Mouse (Mus musculus): ENCODE data around the gene Lrrc63. TPM values are rescaled to one million over a fixed set of nuclear protein-coding genes. Genes with fewer than 3 reads are reported as not detected.

Lrrc63 gene
- polyA plus RNA-seq, 1 experiment from 2014 or later = 0.08 TPM

- DNase-seq (ENCODE audit: low spot score, missing footprints) (no peak), ATAC-seq (ENCODE audit: low FRiP score) (no peak)
- no peak overlapping the region for H3K9ac ChIP-seq (ENCODE audit: low read length)
- no peaks in the 10 kb centered on the region for H3K4me1 ChIP-seq (ENCODE audit: control insufficient read depth, insufficient read depth, low read length)
- H3K4me2 ChIP-seq = no peak overlapping the region
- H3K36me3 ChIP-seq (ENCODE audit: control insufficient read depth, insufficient read depth, low read length) = no peaks in the 10 kb centered on the region
- WGBS = 79% methylated on average over 6 of the region's 6 CpGs
- no peak overlapping the region for H3K4me3 ChIP-seq (ENCODE audit: low read depth, low read length)
- H3K9me3 ChIP-seq (ENCODE audit: control insufficient read depth, low read length) = no peaks in the 10 kb centered on the region
- no peak overlapping the region for H3K27ac ChIP-seq (ENCODE audit: low read depth, low read length)
- no peaks in the 10 kb centered on the region for H3K27me3 ChIP-seq (ENCODE audit: control insufficient read depth, insufficient read depth, low read length)
Measured at GRCm38 (mm10) chr14:75077946-75078345, 52.7 kb downstream of the Lrrc63 start.

GRCm38 (mm10) chr14:75075299-75076180 lies 55.1 kb downstream of the Lrrc63 start:
- Histone ChIP-seq H3K27me3 (ENCODE audit: control insufficient read depth, insufficient read depth, low read length) (no peaks in the 10 kb centered on the region), H3K36me3 (ENCODE audit: control insufficient read depth, insufficient read depth, low read length) (no peaks in the 10 kb centered on the region), H3K9me3 (ENCODE audit: control insufficient read depth, low read length) (no peaks in the 10 kb centered on the region), H3K27ac (ENCODE audit: low read depth, low read length) (no peak overlapping the region), H3K9ac (ENCODE audit: low read length) (no peak overlapping the region), H3K4me3 (ENCODE audit: low read depth, low read length) (no peak overlapping the region), H3K4me1 (ENCODE audit: control insufficient read depth, insufficient read depth, low read length) (no peaks in the 10 kb centered on the region), H3K4me2 (no peak overlapping the region)
- WGBS = 77% methylated on average over 10 of the region's 10 CpGs
- DNase-seq (ENCODE audit: low spot score, missing footprints) (no peak), ATAC-seq (ENCODE audit: low FRiP score) (no peak)

- no peak overlapping the region for H3K9ac ChIP-seq (ENCODE audit: low read length)
- WGBS = 90% methylated on average over 15 of the region's 15 CpGs
- no peaks in the 10 kb centered on the region for H3K27me3 ChIP-seq (ENCODE audit: control insufficient read depth, insufficient read depth, low read length)
- H3K4me1 ChIP-seq (ENCODE audit: control insufficient read depth, insufficient read depth, low read length) = no peaks in the 10 kb centered on the region
- H3K9me3 ChIP-seq (ENCODE audit: control insufficient read depth, low read length) = no peaks in the 10 kb centered on the region
- H3K27ac ChIP-seq (ENCODE audit: low read depth, low read length) = no peak overlapping the region
- H3K36me3 ChIP-seq (ENCODE audit: control insufficient read depth, insufficient read depth, low read length) = no peaks in the 10 kb centered on the region
- no peak overlapping the region for H3K4me3 ChIP-seq (ENCODE audit: low read depth, low read length)
- no peak for ATAC-seq (ENCODE audit: low FRiP score)
- no peak for DNase-seq (ENCODE audit: low spot score, missing footprints)
- H3K4me2 ChIP-seq = no peak overlapping the region
Measured at GRCm38 (mm10) chr14:75071091-75071490, 59.6 kb downstream of the Lrrc63 start.

GRCm38 (mm10) chr14:75069356-75069979 lies 61.2 kb downstream of the Lrrc63 start:
- H3K4me3 ChIP-seq (ENCODE audit: low read depth, low read length) = no peak overlapping the region
- H3K36me3 ChIP-seq (ENCODE audit: control insufficient read depth, insufficient read depth, low read length) = no peaks in the 10 kb centered on the region
- no peak overlapping the region for H3K9ac ChIP-seq (ENCODE audit: low read length)
- H3K4me1 ChIP-seq (ENCODE audit: control insufficient read depth, insufficient read depth, low read length) = no peaks in the 10 kb centered on the region
- no peak for DNase-seq (ENCODE audit: low spot score, missing footprints)
- H3K27me3 ChIP-seq (ENCODE audit: control insufficient read depth, insufficient read depth, low read length) = no peaks in the 10 kb centered on the region
- H3K9me3 ChIP-seq (ENCODE audit: control insufficient read depth, low read length) = no peaks in the 10 kb centered on the region
- H3K4me2 ChIP-seq = no peak overlapping the region
- H3K27ac ChIP-seq (ENCODE audit: low read depth, low read length) = no peak overlapping the region
- ATAC-seq (ENCODE audit: low FRiP score) = no peak
- 88% methylated on average over 7 of the region's 7 CpGs for whole genome bisulfite sequencing

- DNase-seq (ENCODE audit: low spot score, missing footprints) (no peak), ATAC-seq (ENCODE audit: low FRiP score) (no peak)
- 92% methylated on average over 18 of the region's 19 CpGs for WGBS
- Histone ChIP-seq H3K4me2 (no peak overlapping the region), H3K4me3 (ENCODE audit: low read depth, low read length) (no peak overlapping the region), H3K27ac (ENCODE audit: low read depth, low read length) (no peak overlapping the region), H3K36me3 (ENCODE audit: control insufficient read depth, insufficient read depth, low read length) (no peaks in the 10 kb centered on the region), H3K9ac (ENCODE audit: low read length) (no peak overlapping the region), H3K4me1 (ENCODE audit: control insufficient read depth, insufficient read depth, low read length) (no peaks in the 10 kb centered on the region), H3K27me3 (ENCODE audit: control insufficient read depth, insufficient read depth, low read length) (no peaks in the 10 kb centered on the region), H3K9me3 (ENCODE audit: control insufficient read depth, low read length) (no peaks in the 10 kb centered on the region)
Measured at GRCm38 (mm10) chr14:75068430-75069112, 62.1 kb downstream of the Lrrc63 start.

GRCm38 (mm10) chr14:75065211-75065610 lies 65.5 kb downstream of the Lrrc63 start:
- 92% methylated on average over 5 of the region's 5 CpGs for WGBS
- no peak overlapping the region for H3K4me3 ChIP-seq (ENCODE audit: low read depth, low read length)
- ATAC-seq (ENCODE audit: low FRiP score) = no peak

GRCm38 (mm10) chr14:75064520-75064919 lies 66.2 kb downstream of the Lrrc63 start:
- Histone ChIP-seq H3K9ac (ENCODE audit: low read length) (no peak overlapping the region), H3K36me3 (ENCODE audit: control insufficient read depth, insufficient read depth, low read length) (no peaks in the 10 kb centered on the region), H3K27me3 (ENCODE audit: control insufficient read depth, insufficient read depth, low read length) (no peaks in the 10 kb centered on the region), H3K4me2 (no peak overlapping the region), H3K9me3 (ENCODE audit: control insufficient read depth, low read length) (no peaks in the 10 kb centered on the region), H3K4me3 (ENCODE audit: low read depth, low read length) (no peak overlapping the region), H3K27ac (ENCODE audit: low read depth, low read length) (no peak overlapping the region), H3K4me1 (ENCODE audit: control insufficient read depth, insufficient read depth, low read length) (no peaks in the 10 kb centered on the region)
- no peak for DNase-seq (ENCODE audit: low spot score, missing footprints)
- no peak for ATAC-seq (ENCODE audit: low FRiP score)
- 86% methylated on average over 7 of the region's 7 CpGs for WGBS

More at GRCm38 (mm10) chr14:75065211-75065610, 65.5 kb downstream of the Lrrc63 start:
- no peak for DNase-seq (ENCODE audit: low spot score, missing footprints)
- no peak overlapping the region for H3K9ac ChIP-seq (ENCODE audit: low read length)
- no peaks in the 10 kb centered on the region for H3K9me3 ChIP-seq (ENCODE audit: control insufficient read depth, low read length)
- no peak overlapping the region for H3K27ac ChIP-seq (ENCODE audit: low read depth, low read length)
- H3K4me1 ChIP-seq (ENCODE audit: control insufficient read depth, insufficient read depth, low read length) = no peaks in the 10 kb centered on the region
- no peak overlapping the region for H3K4me2 ChIP-seq
- no peaks in the 10 kb centered on the region for H3K27me3 ChIP-seq (ENCODE audit: control insufficient read depth, insufficient read depth, low read length)
- no peaks in the 10 kb centered on the region for H3K36me3 ChIP-seq (ENCODE audit: control insufficient read depth, insufficient read depth, low read length)

GRCm38 (mm10) chr14:75063936-75064335 lies 66.7 kb downstream of the Lrrc63 start:
- H3K4me2 ChIP-seq = no peak overlapping the region
- WGBS = 95% methylated on average over 8 of the region's 8 CpGs
- no peak overlapping the region for H3K9ac ChIP-seq (ENCODE audit: low read length)

GRCm38 (mm10) chr14:75060562-75060961 lies 70.1 kb downstream of the Lrrc63 start:
- Histone ChIP-seq H3K27me3 (ENCODE audit: control insufficient read depth, insufficient read depth, low read length) (no peaks in the 10 kb centered on the region), H3K9me3 (ENCODE audit: control insufficient read depth, low read length) (no peaks in the 10 kb centered on the region), H3K4me2 (no peak overlapping the region), H3K4me1 (ENCODE audit: control insufficient read depth, insufficient read depth, low read length) (no peaks in the 10 kb centered on the region), H3K27ac (ENCODE audit: low read depth, low read length) (no peak overlapping the region), H3K36me3 (ENCODE audit: control insufficient read depth, insufficient read depth, low read length) (no peaks in the 10 kb centered on the region), H3K4me3 (ENCODE audit: low read depth, low read length) (no peak overlapping the region), H3K9ac (ENCODE audit: low read length) (no peak overlapping the region)
- peak; percentile 86 for DNase-seq (ENCODE audit: low spot score, missing footprints)
- ATAC-seq (ENCODE audit: low FRiP score) = no peak
- 43% methylated on average over 8 of the region's 8 CpGs for WGBS

More at GRCm38 (mm10) chr14:75063936-75064335, 66.7 kb downstream of the Lrrc63 start:
- Histone ChIP-seq H3K36me3 (ENCODE audit: control insufficient read depth, insufficient read depth, low read length) (no peaks in the 10 kb centered on the region), H3K27ac (ENCODE audit: low read depth, low read length) (no peak overlapping the region), H3K4me1 (ENCODE audit: control insufficient read depth, insufficient read depth, low read length) (no peaks in the 10 kb centered on the region), H3K27me3 (ENCODE audit: control insufficient read depth, insufficient read depth, low read length) (no peaks in the 10 kb centered on the region), H3K9me3 (ENCODE audit: control insufficient read depth, low read length) (no peaks in the 10 kb centered on the region), H3K4me3 (ENCODE audit: low read depth, low read length) (no peak overlapping the region)
- ATAC-seq (ENCODE audit: low FRiP score) (no peak), DNase-seq (ENCODE audit: low spot score, missing footprints) (no peak)

All from midbrain, embryonic 11.5 days (tissue).